Mouse (Mus musculus): Measurements from ENCODE around the gene Guk1. TPM values are rescaled to one million over a fixed set of nuclear protein-coding genes. Genes with fewer than 3 reads are reported as not detected.

Guk1 gene
- total RNA-seq, 2 experiments from 2014 or later, result 138 to 146 TPM

GRCm38 (mm10) chr11:59134373-59134997 lies 57.5 kb downstream of the Guk1 start:
- no peak for DNase-seq (ENCODE audit: extremely low spot score in 1 of 2, low spot score in 1 of 2)

Other genes with a start within 250 kb of the Guk1 start
- gene Hist3h2ba, start 243.3 kb downstream of the Guk1 start, total RNA-seq (2021), result 100 to 1,000 TPM in 1 of 2 experiments, 10 to 100 TPM in 1; 99.0 to 107 TPM
- gene Hist3h2a, start 237.5 kb downstream of the Guk1 start, total RNA-seq (2021), result 10 to 100 TPM; 66.0 to 73.9 TPM
- gene Trim17, start 237.5 kb downstream of the Guk1 start, total RNA-seq (2021), result 1 to 10 TPM; 5.3 to 5.5 TPM
- gene Trim11, start 214.1 kb downstream of the Guk1 start, total RNA-seq (2021), result 10 to 100 TPM; 26.2 to 29.7 TPM
- 1 to 10 TPM; 1.5 to 2.2 TPM for gene Obscn, start 55.8 kb downstream of the Guk1 start, total RNA-seq (2021)
- 1 to 10 TPM; 7.8 to 9.4 TPM for gene Iba57, start 28.5 kb downstream of the Guk1 start, total RNA-seq (2021)
- 10 to 100 TPM; 20.7 to 23.4 TPM for gene Gjc2, start 9.0 kb downstream of the Guk1 start, total RNA-seq (2021)
- gene Mrpl55, start 10.3 kb upstream of the Guk1 start, total RNA-seq (2021), result 10 to 100 TPM; 35.7 to 40.0 TPM
- gene 2310033P09Rik, start 16.1 kb upstream of the Guk1 start, total RNA-seq (2021), result 10 to 100 TPM; 22.5 to 24.3 TPM
- gene Arf1, start 36.1 kb upstream of the Guk1 start, total RNA-seq (2021), result 100 to 1,000 TPM; 521 to 565 TPM
- under 1 TPM in 1 of 2 experiments, not detected in 1; 0.10 TPM for gene Wnt3a, start 98.5 kb upstream of the Guk1 start, total RNA-seq (2021)
- 1 to 10 TPM; 3.6 to 6.6 TPM for gene Wnt9a, start 114.7 kb upstream of the Guk1 start, total RNA-seq (2021)
- not detected for gene Prss38, start 183.4 kb upstream of the Guk1 start, total RNA-seq (2021)

All from layer of hippocampus, postnatal 25 days (tissue).